Mouse (Mus musculus) heart, adult 18-20 months (tissue): Measurements from ENCODE around the gene Msrb2. TPM values are rescaled to one million over a fixed set of nuclear protein-coding genes. Genes with fewer than 3 reads are reported as not detected.

ENCODE experiments used
- total RNA-seq, 2 experiments: library from RNA; stranded (reverse); gene quantifications; 2 replicates each; pipeline ENCODE4 v1.2.3; 2021

Gene Msrb2
- total RNA-seq, 2 experiments from 2014 or later = 62.6 to 68.2 TPM

Other genes starting within 250 kb of the Msrb2 start
- gene Armc3, start 172.1 kb upstream of the Msrb2 start, total RNA-seq = under 1 TPM in 1 of 2 experiments, not detected in 1; 0.18 TPM
- not detected for gene Ptf1a, start 74.2 kb downstream of the Msrb2 start, total RNA-seq
- not detected for gene 4921504E06Rik, start 182.5 kb downstream of the Msrb2 start, total RNA-seq